Mouse (Mus musculus): ENCODE measurements around the gene Fank1.
A peak's percentile ranks its signal among the peaks of the same experiment; 100 is the strongest.

The Fank1 gene

GRCm38 (mm10) chr7:133776626-133776996 is at the start of gene Fank1:
Gene Fank1, plus strand, starts transcription at chr7:133776861.
- DNase-seq, result peak; percentile 87 to 91

DNA sequence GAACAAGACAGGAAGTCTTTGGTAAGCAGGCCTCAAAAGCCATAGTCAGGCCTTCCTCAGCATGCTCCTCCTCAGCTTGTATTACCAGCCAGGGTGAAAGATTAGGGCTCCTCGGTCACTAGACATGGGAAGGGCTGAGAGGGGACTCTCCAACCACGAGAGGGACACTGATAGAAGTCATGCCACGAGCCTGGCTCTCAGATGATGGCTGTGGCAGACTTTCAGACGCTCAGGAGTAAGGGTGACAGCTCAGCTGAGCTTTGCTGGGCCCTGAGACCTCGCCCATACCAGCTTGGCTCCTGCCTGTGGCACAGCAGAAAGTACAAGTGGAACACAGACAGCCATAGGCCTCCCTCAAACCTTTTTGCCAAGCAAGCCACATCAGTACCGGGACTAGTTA is 49.6 kb upstream of the Fank1 start:
- no peak for DNase-seq

DNA sequence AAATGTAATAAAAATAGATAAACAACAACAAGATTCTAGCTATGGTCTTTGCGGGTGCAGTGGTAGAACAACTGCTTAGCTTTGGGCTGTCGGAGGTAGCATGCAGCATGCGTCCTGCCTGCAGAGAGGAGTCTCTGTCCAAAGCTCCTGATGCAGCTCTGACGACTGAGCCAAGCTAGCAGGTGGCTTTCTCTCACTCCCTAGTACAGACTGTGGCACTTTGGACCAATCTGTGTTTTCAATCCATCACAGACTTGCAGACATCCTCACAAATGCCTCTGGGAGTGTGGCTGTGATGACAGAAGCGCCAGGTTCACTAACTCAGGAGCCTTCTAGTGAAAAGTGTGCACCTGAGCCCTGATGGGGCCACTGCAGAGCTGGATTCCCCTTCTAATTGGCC is 47.3 kb upstream of the Fank1 start:
- DNase-seq, result no peak

GRCm38 (mm10) chr7:133730324-133731191 is 46.1 kb upstream of the Fank1 start:
- DNase-seq, result no peak

- no peak for DNase-seq
These were observed 44.6 kb upstream of the Fank1 start for GRCm38 (mm10) chr7:133731971-133732645.

GRCm38 (mm10) chr7:133740558-133740957 is 36.1 kb upstream of the Fank1 start:
- no peak for DNase-seq

DNA sequence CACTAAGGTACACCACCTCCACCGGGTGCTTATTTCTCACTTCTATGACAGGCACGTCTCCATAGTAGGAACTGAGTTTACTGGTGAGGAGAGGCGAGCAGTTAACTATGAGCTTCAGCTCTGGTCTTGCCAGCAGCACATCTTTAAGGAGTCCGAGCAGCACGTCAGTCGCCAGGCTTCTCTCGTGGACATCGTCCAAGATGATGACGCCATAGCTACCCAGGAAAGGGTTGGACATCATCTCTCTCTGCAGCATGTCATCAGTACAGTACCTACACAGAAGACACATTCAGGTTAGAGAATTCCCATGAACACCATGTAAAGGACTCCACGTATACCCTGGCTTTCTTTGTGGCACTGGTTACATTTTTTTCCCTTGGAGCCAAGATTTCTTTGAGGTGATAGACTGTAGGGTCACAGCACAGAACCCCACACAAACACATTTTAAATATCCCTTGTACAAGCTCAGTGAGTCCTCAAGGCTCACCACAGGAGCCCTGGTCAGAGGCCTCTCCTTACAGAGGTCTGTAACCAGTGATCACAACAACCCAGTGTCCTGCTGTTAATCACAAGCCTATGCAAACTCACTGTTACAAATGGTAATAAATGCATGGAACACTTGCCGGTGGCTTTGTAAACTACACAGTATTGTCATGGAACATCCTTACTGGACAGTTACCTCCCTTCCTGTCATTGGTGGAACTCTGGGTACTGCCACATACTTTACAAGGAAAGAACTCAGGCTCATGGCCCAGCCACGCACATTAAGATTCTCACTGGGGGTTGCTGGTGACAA is 33.9 kb upstream of the Fank1 start:
- no peak for DNase-seq

DNA sequence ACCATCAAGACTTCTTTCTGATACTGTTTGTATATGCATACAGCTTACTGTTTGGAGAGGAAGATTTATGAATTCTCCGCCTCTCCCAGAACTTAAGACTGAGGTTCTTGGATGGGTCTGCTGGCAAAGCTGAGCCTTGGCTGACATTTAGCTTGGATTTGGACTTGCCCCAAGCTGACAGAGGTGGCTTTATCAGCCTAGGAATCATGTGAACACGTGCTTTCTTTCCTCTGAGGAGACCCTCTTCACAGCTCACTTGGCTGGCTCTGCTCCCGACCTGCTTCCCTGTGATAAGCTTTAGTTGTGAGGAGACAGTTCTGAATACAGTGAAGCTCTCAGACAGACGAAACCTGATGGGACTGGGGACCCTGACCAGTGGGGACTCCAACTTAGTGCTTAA is 33.0 kb upstream of the Fank1 start:
- no peak for DNase-seq

GRCm38 (mm10) chr7:133744209-133744608 is 32.5 kb upstream of the Fank1 start:
- DNase-seq, result no peak

GRCm38 (mm10) chr7:133744701-133745100 is 32.0 kb upstream of the Fank1 start:
- DNase-seq, result no peak

GRCm38 (mm10) chr7:133747372-133747771 is 29.3 kb upstream of the Fank1 start:
- no peak for DNase-seq

GRCm38 (mm10) chr7:133748753-133749152 is 27.9 kb upstream of the Fank1 start:
- no peak for DNase-seq

DNA sequence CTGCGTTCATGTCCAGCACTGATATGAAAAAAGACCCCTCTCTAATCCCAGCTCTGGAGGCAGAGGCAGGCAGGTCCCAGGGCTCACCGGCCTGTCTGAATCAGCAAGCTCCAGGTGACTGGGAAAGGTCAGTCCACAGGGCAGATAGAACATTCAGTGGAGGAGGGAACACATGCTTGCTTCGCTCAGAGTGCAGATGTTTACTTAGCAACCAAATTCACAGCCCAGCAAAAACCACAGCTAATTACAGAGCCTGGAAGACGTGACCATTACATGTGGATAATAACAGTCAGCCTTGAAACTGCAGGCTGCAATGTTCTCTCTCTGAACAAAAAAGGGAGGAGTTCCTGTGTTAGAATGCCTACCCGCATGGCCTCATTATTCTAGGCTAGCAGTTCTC is 26.0 kb upstream of the Fank1 start:
- no peak for DNase-seq

GRCm38 (mm10) chr7:133751163-133751562 is 25.5 kb upstream of the Fank1 start:
- peak; percentile 55 to 74 for DNase-seq

GRCm38 (mm10) chr7:133757961-133758455 is 18.7 kb upstream of the Fank1 start:
- DNase-seq, result no peak

- no peak for DNase-seq
These were observed 17.9 kb upstream of the Fank1 start for GRCm38 (mm10) chr7:133758716-133759115.

- no peak for DNase-seq
These were observed 16.9 kb upstream of the Fank1 start for GRCm38 (mm10) chr7:133759611-133760353.

GRCm38 (mm10) chr7:133762696-133763095 is 14.0 kb upstream of the Fank1 start:
- no peak for DNase-seq

DNA sequence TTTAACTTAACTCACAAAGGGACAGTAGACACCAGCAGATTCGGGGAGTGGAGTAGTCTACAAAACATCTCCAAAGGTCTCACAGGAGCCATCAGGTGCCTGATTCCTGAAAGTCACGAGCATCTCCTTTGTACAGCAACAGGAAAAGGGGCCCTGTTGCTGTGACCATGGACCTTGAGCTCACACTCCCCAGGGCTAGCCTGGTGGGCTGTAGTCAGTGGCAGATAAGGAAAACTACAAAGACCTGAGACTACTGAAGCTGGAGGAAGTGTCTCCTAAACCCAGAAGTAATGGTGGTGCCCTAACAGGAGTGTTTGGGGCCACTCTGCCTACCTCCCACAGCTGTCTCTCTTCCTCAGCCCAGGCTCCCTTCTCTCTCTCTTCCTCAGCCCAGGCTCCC is 12.2 kb upstream of the Fank1 start:
- DNase-seq, result no peak

- DNase-seq, result no peak
These were observed 11.3 kb upstream of the Fank1 start for GRCm38 (mm10) chr7:133765240-133765848.

- DNase-seq, result peak; percentile 83 to 88
These were observed 10.8 kb upstream of the Fank1 start for GRCm38 (mm10) chr7:133765849-133766243.

GRCm38 (mm10) chr7:133768027-133768426 is 8.6 kb upstream of the Fank1 start:
- DNase-seq, result no peak
